Mouse (Mus musculus) heart, postnatal 0 days (tissue): ENCODE results near the gene Agap3.

Experiments
- CTCF ChIP-seq: IDR thresholded peaks from 2 replicates; pipeline ENCODE4 v1.5.1; 2016; ENCODE audit warnings: antibody characterized with exemption, control low read depth, low read depth
- EP300 ChIP-seq: IDR thresholded peaks from 2 replicates; pipeline ENCODE4 v1.6.1; 2016; ENCODE audit warnings: antibody characterized with exemption, low read depth

DNA sequence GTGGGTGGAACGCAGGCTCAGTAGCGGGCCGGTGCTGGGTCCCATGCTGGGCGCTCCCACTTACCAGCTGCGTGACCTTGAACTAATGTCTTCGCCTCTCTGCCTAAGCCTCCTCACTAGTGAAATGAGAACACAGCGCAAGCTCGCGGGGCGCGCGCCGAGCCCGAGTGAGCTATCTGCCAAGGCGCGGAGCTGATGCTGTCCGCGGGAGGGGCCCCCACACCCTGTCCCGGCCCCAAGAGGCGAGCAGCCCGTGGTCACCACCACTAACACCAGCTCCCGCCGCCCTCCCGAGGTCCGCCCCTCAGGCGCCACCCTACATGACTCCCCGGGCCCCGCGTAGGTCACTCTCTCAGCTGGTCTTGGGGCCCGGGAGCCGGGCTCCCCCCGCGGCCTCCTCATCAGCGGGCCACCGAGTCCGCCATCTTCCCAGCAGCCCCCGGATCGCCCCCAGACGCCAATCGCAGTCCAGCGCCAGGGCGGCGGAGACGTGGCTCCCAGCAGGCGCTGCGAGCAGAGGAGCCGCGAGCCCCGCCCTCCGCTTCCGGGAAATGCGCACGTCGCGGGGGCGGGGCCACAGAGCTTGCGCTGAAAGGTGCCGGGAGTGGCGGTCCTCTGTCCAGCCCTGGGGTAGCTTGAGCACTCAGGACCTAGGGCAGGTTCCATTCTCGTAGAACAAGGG lies 7.1 kb upstream of the Agap3 start, which contains the start of gene Fastk:
- TF ChIP-seq EP300 = 0 out of 2 replicates have a peak, but pooled peaks have one; percentile 42
- TF ChIP-seq CTCF = no peak
